Mouse (Mus musculus) liver, embryonic 14.5 days (tissue): ENCODE measurements around the gene Rap1gap2.

ENCODE experiments used
- CTCF ChIP-seq: IDR thresholded peaks from 2 replicates; pipeline ENCODE4 v1.5.1; 2016; ENCODE audit warnings: antibody characterized with exemption, low read depth, control low read depth
- EP300 ChIP-seq: IDR thresholded peaks from 2 replicates; pipeline ENCODE4 v1.6.1; 2016; ENCODE audit warnings: antibody characterized with exemption, low read depth

GRCm38 (mm10) chr11:74485435-74486217, 125.1 kb downstream of the Rap1gap2 start:
- TF ChIP-seq CTCF (no peak), EP300 (no peak)
